Mouse (Mus musculus): ENCODE measurements around the gene Lrrc36. TPM values are rescaled to one million over a fixed set of nuclear protein-coding genes. Genes with fewer than 3 reads are reported as not detected.

The Lrrc36 gene
- total RNA-seq, 2 experiments from 2014 or later, result 0.42 to 0.84 TPM

DNA sequence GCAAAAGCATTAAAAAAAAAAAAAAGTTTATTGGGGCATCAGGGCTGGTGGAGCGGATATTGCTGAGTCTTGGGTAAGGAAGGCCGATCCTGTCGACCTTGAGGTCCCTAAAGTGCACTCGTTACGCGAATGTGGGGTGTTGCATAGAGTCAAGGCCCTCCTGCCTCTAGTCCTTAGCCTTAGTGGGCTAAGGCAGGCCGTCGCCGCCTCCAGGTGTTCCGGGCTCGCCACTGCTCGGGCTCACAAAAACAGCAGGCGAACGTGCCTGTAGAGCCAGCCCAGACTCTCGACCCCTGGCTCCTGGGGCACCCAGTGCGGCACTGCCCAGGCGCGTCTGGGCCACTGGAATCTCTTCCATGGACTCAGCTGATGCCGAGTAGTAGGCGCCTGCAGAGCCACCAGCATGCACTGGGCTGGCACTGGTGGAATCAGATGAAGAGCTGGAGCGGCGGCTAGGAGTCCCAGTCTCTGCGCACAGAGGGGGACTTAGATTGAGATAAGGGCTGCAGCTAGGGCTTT, 59.1 kb downstream of the Lrrc36 start:
- Histone ChIP-seq H3K4me3 (no peak overlapping the region), H3K27ac (no peak overlapping the region)
- DNase-seq (ENCODE audit: low spot score in 2 of 2), result no peak
- no peak for TF ChIP-seq CTCF (conservative IDR thresholded peaks at IDR 0.05)

DNA sequence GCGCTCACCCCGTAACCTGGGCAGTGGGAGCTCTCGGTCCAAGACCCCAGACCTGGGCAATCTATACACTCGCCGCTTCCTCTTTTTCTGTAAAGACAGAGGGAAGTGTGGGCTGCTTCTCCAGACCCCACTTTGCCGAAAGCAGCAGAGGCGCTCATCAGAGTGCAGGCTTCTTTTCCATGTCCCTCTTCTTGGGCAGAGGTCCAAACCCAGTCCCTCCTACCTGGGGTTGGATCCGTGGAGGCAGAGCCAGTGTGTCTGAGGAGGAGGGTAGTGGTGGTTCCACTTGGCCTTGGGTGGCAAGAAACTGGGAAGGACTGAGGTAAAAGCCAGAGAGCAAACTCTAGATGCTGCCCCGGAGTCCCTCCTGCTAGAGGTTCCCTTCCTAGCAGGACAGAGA, 59.6 kb downstream of the Lrrc36 start:
- TF ChIP-seq CTCF (conservative IDR thresholded peaks at IDR 0.05), result no peak
- Histone ChIP-seq H3K27ac (no peak overlapping the region), H3K4me3 (no peak overlapping the region)
- DNase-seq (ENCODE audit: low spot score in 2 of 2), result no peak

DNA sequence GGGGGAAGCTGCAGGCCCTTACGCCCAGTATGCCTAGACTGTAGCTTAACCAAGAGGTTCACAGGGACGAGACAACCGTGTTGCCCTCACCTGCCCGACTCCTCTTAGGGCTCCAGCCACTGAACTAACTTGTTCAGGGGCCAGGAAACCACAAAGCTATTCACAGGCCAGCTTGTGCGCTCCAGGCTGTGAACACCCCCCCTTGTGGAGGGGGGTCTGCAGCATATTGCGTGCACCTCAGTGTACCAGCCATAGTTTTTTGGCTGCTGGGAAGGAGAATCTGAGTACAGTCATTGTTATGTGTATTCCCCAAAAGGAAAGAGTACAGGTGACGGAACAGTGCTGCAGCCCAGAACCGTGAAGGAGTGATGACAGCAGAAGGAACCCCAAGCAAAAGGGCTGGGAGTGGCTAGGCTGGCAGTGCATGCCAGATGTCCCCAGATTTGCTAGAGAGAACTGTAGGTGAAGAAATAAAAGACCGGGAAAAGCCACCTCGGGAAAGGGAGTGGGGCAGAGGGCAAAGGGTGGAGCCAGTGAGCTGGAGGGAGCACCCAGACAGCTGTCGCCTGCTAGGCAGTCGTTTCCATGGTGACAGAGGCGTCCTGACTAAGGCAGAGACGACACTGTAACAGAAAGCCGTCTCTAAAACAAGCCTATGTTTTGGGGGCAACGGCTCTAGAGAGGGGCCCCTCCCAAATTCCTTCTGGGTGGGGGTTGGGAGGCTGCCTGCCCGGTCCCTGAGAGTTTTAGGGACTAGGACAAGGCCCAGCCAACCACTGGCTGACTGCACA, 60.6 kb downstream of the Lrrc36 start:
- peak overlapping the region; percentile 49; the same call in 1 of the 2 replicates for H3K27ac ChIP-seq
- no peak for DNase-seq (ENCODE audit: low spot score in 2 of 2)
- no peak for TF ChIP-seq CTCF (conservative IDR thresholded peaks at IDR 0.05)
- H3K4me3 ChIP-seq, result no peak overlapping the region

DNA sequence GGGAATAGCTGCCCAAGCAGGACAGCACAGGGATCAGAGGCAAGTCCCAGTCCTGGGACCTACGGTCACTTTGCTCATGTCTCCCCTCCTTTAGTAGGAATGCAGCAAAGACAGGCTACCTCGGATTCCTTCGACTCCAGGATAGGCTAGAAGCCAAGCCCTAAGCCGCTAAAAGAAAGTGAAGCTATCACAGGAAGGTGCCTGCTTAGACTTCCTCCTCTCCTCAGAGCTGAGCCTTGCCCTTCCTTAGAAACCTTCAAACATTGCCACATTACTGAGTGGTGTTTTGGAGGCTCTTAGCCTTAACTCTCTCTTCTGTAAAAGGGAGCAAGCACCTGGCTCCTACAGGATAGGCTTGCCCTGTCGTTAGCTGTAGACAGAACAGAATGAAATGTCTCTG, 61.3 kb downstream of the Lrrc36 start:
- H3K4me3 ChIP-seq, result no peak overlapping the region
- peak overlapping the region; percentile 49; the same call in 1 of the 2 replicates for H3K27ac ChIP-seq
- TF ChIP-seq CTCF (conservative IDR thresholded peaks at IDR 0.05), result no peak
- DNase-seq (ENCODE audit: low spot score in 2 of 2), result no peak

DNA sequence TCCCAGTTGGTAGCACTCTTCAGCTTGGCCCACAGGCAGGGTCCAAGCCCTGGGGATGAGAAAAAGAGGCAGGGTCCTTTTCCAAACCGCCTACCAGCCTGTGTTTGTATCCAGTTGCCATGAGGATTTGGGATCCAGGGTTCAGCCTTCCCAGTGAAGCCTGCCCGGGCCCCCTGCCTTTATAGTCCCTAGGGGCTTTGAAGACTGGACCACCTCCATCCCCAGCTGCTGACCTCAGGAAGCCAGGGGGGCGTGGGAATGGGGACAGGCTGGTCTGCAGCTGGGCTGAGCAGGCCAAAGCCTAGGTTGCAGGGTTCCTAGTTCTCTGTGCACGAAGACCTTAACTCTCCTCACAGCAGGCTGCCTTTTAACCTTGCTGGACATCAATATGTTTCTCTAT, 61.9 kb downstream of the Lrrc36 start:
- peak overlapping the region; percentile 49; the same call in 1 of the 2 replicates for H3K27ac ChIP-seq
- TF ChIP-seq CTCF (conservative IDR thresholded peaks at IDR 0.05), result no peak
- DNase-seq (ENCODE audit: low spot score in 2 of 2), result no peak
- no peak overlapping the region for H3K4me3 ChIP-seq

DNA sequence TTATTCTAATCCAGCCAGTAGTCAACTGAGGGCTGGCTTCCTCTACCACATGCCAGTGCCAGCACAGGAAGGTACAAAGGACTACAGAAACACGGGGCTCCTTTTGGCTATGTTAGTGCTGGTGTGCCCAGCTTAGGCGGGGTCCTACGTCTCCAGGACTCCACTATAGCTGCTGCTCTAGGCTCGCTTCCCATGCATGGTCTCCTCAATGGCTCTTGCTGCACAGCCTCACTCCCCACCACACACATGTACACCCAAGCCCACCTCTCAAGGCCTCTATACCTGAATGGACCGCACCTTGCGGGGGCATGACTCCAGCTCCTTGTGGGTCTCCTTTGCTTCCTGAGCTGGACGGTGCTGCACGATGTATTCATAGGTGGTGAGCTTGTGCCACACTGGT, 62.4 kb downstream of the Lrrc36 start:
- H3K27ac ChIP-seq, result no peak overlapping the region
- H3K4me3 ChIP-seq, result no peak overlapping the region
- no peak for DNase-seq (ENCODE audit: low spot score in 2 of 2)
- no peak for TF ChIP-seq CTCF (conservative IDR thresholded peaks at IDR 0.05)

DNA sequence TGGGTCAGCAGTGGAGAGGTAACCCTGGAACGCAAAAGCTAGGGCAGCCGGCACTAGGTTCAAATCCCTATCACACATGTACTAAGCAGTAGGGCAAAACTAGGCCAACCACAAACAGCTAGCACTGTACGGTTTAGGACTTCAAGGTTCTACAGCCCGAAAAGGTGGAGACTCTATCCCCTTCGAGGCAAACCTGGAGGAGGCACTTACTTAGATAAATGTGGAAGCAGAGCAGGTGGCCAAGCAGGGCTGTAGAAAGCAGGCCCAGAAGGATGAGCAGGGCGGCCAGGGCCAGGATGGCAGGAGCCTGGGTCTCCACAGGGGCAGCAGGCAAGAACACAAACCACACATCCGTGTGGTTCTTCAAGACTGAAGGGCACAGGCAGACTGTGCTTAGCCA, 62.8 kb downstream of the Lrrc36 start:
- no peak overlapping the region for H3K27ac ChIP-seq
- no peak for TF ChIP-seq CTCF (conservative IDR thresholded peaks at IDR 0.05)
- DNase-seq (ENCODE audit: low spot score in 2 of 2), result no peak
- no peak overlapping the region for H3K4me3 ChIP-seq

DNA sequence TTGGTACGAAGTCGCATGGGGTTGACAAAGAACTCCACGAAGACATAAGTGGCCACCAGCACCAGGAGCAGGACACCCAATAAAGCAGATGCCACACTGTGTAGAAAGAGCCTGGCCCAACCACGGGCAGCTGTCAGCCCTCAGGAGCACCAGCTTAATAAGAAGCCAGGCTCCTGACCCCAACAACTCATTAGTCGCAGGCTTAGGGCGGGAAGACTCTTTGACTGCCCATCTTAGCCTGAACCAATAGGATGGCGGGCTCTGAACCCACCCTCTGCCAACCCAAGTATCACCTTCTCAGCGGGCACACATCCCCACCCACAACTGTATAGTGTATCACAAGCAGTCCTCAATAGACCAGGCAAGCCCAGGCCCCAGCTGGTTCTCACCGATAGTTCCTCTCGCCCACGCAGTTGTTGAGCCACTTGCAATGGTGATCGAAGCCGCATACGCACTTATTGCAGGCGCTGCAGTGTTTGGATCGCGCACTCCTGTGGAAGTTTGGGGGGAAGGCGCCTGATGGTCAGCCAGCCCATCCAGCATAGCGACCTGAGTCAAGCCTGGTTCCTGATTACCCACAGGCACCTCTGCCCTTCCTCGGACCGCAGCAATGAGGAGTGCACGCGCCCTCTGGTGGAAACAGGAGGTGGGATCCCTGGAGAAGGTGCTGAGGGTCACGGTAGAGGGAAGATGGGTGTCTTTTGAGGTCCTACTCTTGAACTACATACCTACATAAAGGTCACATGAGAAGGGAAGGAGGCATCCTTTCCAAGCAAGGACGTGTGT, 63.5 kb downstream of the Lrrc36 start:
- DNase-seq (ENCODE audit: low spot score in 2 of 2), result peak in 1 of 2 experiments; percentile 39
- H3K27ac ChIP-seq, result no peak overlapping the region
- TF ChIP-seq CTCF (conservative IDR thresholded peaks at IDR 0.05), result peak; percentile 88
- H3K4me3 ChIP-seq, result no peak overlapping the region

DNA sequence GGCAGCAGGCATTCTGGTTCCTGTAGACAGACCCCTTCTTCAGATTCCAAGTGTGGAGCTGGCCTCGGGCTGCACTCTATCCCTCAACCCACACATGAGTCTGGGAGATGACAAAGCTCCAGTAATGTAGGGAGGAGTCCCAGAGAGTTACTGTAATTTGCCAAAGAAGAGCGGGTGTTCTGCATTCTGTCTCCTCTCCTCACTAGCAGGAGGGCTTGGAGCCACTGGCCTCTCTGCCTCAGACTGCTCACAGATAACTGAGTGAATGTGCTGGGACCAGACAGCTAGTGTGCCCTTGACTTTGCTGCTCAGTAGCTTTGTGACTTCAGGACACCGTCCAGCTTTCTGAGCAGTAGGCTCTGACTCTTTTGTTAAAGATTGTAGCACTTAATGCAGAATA, 64.4 kb downstream of the Lrrc36 start:
- H3K4me3 ChIP-seq, result no peak overlapping the region
- DNase-seq (ENCODE audit: low spot score in 2 of 2), result no peak
- H3K27ac ChIP-seq, result 0 out of 2 replicates have a peak overlapping the region, but pooled peaks have one; percentile 1
- TF ChIP-seq CTCF (conservative IDR thresholded peaks at IDR 0.05), result no peak

DNA sequence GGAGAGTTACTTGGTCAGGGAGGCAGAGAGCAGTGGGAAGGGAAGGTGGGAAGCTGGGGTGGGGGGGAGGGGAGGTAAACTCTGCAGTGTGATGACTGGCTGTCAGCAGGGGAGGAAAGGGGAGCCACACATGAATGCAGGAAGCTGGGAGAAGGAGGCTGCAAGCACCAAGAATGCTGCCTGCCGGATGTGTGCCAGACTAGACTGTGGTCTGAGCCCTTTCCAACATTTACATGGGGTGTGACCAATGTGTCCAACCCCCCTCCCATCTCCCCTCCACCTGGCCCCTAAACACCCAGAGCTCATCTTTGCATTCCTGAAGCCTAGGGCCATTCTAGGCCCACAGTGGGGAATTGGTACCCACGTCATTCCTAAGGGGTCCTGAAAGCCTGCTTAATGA, 67.6 kb downstream of the Lrrc36 start:
- Histone ChIP-seq H3K4me3 (no peak overlapping the region), H3K27ac (no peak overlapping the region)
- TF ChIP-seq CTCF (conservative IDR thresholded peaks at IDR 0.05), result no peak
- no peak for DNase-seq (ENCODE audit: low spot score in 2 of 2)

DNA sequence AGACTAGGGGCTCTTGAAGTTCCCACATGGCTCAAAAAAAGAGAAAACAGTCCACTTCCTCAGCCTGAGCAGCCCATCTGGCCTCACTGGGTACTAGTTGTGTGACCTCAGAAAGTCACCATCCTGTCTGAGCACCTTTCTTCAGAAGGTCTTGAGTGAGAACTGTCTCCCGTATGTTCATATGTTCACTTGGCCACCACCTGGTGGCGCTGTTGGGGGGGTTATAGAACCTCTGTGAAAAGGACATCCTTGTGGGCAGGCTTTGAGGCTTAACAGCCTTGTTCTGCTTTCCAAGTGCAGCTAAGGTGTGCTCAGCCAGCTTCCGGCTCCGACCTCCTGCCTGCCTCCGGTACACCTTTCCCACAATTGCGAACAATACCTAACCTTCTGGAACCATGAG, 68.1 kb downstream of the Lrrc36 start:
- peak; percentile 76 for TF ChIP-seq CTCF (conservative IDR thresholded peaks at IDR 0.05)
- no peak overlapping the region for H3K27ac ChIP-seq
- DNase-seq (ENCODE audit: low spot score in 2 of 2), result no peak
- no peak overlapping the region for H3K4me3 ChIP-seq

DNA sequence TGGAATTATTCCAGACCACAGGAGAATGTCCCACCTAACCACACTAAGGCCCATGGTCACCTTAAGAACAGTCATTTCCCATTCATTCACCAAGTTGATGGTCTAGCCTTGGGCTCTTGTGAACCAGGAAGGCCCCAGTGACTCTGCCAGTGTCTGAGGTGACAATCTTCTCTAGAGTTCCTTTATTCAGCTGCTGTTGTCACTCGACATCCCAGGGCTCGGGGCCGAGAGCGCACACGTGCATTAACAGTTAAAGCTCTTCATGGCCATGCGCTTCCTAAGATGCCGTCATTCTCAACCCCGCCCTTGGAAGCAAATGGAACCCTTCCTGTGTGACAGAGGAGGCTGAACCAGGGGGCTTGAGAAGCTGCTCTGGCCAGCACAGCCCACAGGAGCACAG, 68.8 kb downstream of the Lrrc36 start:
- no peak for TF ChIP-seq CTCF (conservative IDR thresholded peaks at IDR 0.05)
- Histone ChIP-seq H3K4me3 (no peak overlapping the region), H3K27ac (no peak overlapping the region)
- DNase-seq (ENCODE audit: low spot score in 2 of 2), result no peak

All from layer of hippocampus, adult 2 months (tissue).